Mouse (Mus musculus): ENCODE data around the gene Ppp1r15a. TPM values are rescaled to one million over a fixed set of nuclear protein-coding genes. Genes with fewer than 3 reads are reported as not detected.

Gene Ppp1r15a
- 15.9 and 19.8 TPM in 2 replicates for polyA plus RNA-seq (2012; rRNA removed)

DNA sequence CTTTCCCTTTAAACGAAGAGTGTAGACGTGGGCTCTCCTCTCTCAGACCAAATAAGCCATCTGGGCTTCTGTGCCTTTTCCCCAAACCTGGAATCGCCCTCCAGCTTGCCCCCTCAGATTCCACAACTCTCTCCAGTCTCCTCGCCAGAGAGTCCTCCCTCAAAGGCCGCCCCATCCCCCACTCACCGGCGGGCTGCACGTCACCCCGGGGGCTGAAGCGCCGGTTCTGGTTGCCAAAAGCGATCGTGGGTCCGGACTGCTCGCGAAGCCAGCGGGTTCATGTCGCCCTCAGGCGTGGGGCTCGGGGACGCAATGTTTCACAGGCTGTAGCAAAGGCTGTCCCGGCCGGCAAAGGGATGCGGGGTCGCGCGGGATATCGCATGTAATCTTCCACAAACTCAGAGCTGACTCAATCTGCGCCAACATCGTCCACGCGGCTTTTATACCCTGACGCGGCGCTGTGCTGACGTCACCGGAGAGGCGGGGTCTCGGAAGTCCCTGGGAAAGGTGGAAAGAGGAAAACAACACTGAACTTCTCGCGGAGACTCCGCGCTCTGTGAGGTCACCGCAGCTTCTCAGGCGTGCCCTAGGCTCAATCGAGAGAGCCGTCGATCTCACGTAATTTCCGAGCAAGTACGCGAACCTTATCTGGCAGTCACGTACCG is at the start of gene Ppp1r15a, which contains the start of gene Plekha4:
Gene Ppp1r15a (minus strand): TSS at position 460 of the 665 bp plus-strand sequence.
Gene Plekha4 (plus strand): TSS at position 522 of the 665 bp plus-strand sequence.

DNA sequence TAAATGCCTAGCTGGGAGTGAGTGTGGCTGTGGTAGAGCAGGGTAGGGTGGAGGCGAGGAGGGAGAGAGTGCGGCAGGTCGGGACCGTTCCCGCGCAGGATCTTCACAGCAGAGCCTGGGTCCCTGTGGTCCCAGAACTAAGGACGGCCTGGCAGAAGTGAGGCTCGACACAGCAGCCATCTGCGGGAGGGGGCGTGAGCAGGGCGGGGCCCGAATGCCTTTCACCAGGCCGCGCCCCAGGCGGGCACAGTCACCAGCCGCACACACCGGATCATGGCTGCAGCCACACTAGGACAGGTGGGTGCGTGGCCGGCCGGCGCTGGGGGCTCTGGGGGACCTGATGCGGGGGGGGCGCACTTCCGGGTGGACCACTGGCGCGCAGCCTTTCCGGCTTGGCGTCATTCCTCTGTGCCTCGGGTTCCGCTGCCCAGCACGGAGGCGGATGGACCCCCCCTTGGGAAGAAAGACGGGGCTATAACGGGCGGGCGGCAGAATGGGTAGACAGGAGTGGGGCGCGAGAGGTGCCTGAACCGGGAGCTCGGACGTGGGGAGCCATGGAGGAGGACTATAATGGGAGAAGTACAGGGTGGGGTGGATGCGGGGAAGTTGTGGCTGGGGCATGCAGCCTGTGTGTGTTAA is 44.2 kb upstream of the Ppp1r15a start, which contains the start of gene Bcat2:
Gene Bcat2 (plus strand): TSS at position 51 of the 639 bp plus-strand sequence.

DNA sequence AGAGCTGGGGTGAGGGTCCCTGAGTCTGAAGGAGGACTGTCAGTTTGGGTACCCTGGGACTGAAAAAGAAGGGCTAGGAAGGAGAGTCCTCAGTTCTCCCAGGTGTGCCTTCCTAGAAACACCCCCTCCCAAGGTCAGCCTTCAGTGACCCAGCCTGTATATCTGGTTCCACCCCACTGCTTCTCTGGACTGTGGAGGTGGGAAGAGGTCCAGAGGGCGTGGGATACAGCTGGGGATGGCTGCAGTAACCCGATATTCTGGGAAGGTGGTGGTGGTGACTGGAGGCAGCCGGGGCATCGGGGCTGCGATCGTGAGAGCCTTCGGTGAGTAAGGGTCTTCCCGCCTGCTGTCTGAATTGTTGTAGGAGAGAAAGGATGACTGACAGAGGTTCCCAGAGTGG is 28.7 kb upstream of the Ppp1r15a start, which contains the start of gene Hsd17b14:
Gene Hsd17b14 (plus strand): TSS at position 150 of the 400 bp plus-strand sequence.

DNA sequence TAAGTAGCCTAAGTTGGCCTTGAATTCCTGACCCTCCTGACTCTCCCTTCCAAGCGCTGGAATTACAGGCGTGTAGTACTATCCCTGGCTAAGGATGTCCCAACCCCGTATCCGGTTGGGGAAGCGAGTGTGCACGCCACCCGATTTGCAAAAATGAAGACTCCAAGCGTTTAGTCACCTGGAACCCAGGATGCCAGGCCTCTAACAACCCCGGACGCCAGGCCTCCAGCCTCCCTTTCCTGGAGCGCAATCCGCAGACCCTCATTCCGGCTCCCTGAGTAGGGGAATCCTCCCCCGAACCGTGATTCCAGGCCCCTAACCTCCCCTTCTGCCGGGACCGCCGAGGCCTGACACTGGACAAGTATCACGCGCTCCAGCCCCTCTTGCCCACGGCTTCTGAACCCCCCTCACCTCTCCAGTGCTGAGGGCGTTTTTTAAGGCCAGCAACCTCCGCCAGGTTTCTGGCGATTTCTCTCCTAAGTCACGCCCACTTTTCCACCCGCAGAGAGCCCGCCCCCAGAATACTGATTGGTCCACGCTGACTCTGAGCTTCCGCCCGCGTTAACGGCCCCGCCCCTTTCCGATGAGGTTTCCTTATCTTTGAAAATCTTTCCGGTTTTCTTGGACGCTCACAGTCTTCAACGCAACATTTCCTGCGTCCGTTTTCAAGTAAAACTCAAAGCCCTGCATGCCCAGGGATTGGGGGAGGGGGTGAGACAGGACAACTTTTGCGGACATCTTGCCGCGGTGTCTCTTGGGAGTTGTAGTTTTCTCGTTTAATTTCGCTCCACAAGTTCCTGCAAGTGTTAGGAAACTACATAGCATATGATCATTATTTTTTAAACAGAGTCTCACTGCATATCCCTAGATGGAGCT is 15.9 kb downstream of the Ppp1r15a start, which contains the start of gene Nucb1:
Gene Nucb1 (minus strand): TSS at position 495 of the 876 bp plus-strand sequence.

DNA sequence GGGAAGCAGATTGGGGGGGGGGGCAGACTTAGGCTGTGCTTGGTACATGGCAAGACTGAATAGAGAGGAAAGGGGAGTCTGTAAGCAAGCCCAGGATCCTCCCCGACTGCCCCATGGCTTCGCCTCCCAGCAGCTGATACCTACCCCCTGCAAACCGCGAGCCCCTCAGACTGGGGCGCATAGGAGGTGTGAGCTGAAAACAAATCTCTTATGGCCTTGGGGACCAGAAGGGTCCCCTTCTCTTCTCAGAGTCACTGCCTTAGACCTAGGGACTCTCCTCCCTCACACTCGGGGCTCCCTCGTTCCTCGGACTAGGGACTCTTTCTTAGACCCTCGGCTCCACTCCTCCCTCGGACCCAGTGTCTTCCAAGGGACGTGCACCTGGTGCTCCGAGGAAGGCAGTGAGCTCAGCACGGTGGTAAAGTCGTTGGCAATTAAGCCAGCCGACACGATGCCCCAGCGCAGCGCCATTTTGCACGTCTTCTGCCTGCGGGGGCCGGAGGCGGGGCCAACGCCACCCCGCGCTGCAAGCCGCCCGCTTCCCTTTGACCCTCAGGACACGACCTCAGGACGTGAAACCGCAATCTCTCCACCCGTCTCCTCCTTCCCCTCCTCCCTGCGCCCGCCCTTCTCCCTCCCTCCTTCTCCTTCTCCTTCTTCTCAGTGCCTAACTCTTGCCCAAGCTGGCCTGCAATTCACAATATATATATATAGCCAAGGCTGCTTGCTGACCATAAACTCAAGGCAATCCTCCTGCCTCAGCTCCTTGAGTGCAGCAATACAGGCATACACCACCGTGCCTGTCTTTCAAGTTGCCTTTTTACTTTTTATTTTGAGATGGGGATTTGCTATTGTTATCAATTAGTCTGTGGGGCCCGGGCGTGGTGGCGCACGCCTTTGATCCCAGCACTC is 37.5 kb downstream of the Ppp1r15a start, which contains the start of gene Dhdh:
Gene Dhdh (minus strand): TSS at position 513 of the 912 bp plus-strand sequence.

DNA sequence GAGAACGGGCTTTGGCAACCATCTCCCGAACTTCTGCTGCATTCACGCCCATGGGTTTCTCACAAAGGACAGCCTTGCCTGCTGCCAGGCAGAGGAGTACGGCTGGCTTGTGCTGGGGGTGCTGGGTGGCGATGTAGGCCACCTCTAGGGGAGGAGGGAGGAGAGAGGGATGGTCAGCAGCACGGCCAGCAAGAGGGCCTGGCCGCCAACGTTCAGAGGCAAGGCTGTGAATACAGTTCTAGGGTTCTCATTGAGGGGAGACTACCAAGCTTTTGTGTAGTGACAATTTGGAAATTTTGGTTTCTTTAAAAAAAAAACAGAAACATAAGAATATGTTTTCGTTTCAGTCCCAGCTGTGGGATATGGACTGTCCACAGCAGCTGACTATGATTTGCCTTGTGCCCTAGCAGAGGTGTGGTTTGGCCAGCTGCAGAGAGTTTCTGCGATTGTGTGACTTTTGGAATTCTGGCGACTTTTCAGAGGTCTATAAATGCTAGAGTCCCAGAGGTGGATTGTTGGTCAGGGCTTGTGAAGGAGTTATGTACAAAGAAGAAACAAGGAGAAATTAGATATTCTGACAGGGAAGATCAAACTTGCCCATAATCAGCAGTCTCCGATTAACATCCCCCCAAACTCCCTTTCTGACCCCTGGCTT is 39.2 kb downstream of the Ppp1r15a start, which contains the start of gene Gm45808:
Gene Gm45808 (minus strand): TSS at position 51 of the 655 bp plus-strand sequence.

DNA sequence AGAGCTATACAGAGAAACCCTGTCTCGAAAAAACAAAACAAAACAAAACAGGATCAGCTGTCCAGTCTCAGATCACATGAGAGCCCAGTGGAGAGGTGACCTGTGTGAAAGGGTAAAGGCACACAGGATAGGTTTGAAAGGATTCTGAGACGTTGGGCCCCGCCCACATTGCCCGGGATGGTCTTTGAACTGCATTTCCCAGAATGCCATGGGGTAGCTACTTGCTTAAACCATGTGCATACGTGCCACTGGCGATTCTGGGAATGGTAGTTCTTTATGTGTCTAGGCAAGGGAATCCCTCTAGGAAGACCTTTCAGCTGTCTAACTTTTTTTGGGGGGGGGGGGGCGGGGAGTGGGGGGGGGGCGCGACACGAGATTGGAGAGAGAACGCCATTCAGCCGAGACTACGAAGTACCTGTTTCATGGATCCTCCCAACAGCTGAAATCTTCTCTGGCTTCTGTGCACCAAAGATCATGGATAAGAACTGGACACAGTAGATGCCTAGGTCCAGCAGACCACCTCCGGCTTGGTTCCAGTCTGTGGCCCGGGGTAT is 44.6 kb downstream of the Ppp1r15a start, which contains the start of gene Tulp2:
Gene Tulp2 (plus strand): TSS at position 504 of the 554 bp plus-strand sequence.

Other genes starting within 250 kb of the Ppp1r15a start
- gene Slc6a21, start 248.8 kb downstream of the Ppp1r15a start, polyA plus RNA-seq (2012; rRNA removed): not detected in 2 replicates
- 16.8 and 23.9 TPM in 2 replicates for gene Trpm4, start 192.5 kb downstream of the Ppp1r15a start, polyA plus RNA-seq (2012; rRNA removed)
- 1.1 and 3.8 TPM in 2 replicates for gene Hrc, start 191.0 kb downstream of the Ppp1r15a start, polyA plus RNA-seq (2012; rRNA removed)
- 44.2 and 45.9 TPM in 2 replicates for gene Ppfia3, start 159.2 kb downstream of the Ppp1r15a start, polyA plus RNA-seq (2012; rRNA removed)
- gene Lin7b, start 155.7 kb downstream of the Ppp1r15a start, polyA plus RNA-seq (2012; rRNA removed): 14.4 and 15.8 TPM in 2 replicates
- gene Snrnp70, start 130.5 kb downstream of the Ppp1r15a start, polyA plus RNA-seq (2012; rRNA removed): 864 and 911 TPM in 2 replicates
- not detected in 2 replicates for gene Kcna7, start 120.6 kb downstream of the Ppp1r15a start, polyA plus RNA-seq (2012; rRNA removed)
- 0.10 and 0.91 TPM in 2 replicates for gene Ntf5, start 112.6 kb downstream of the Ppp1r15a start, polyA plus RNA-seq (2012; rRNA removed)
- 1.1 and 1.3 TPM in 2 replicates for gene Lhb, start 105.4 kb downstream of the Ppp1r15a start, polyA plus RNA-seq (2012; rRNA removed)
- 22.6 and 27.0 TPM in 2 replicates for gene Gys1, start 91.4 kb downstream of the Ppp1r15a start, polyA plus RNA-seq (2012; rRNA removed)
- 139 and 159 TPM in 2 replicates for gene Ruvbl2, start 88.2 kb downstream of the Ppp1r15a start, polyA plus RNA-seq (2012; rRNA removed)
- 1,642 and 1,691 TPM in 2 replicates for gene Ftl1, start 66.4 kb downstream of the Ppp1r15a start, polyA plus RNA-seq (2012; rRNA removed)
- gene Bax, start 59.4 kb downstream of the Ppp1r15a start, polyA plus RNA-seq (2012; rRNA removed): 196 and 200 TPM in 2 replicates
- 0.12 and 0.45 TPM in 2 replicates for gene Tulp2, start 44.4 kb downstream of the Ppp1r15a start, polyA plus RNA-seq (2012; rRNA removed)
- gene Gm45808, start 39.5 kb downstream of the Ppp1r15a start, polyA plus RNA-seq (2012; rRNA removed): 0.16 TPM in 1 of 2 replicates, not detected in the other
- 2.2 and 2.7 TPM in 2 replicates for gene Dhdh, start 37.5 kb downstream of the Ppp1r15a start, polyA plus RNA-seq (2012; rRNA removed)
- gene Nucb1, start 15.9 kb downstream of the Ppp1r15a start, polyA plus RNA-seq (2012; rRNA removed): 104 and 148 TPM in 2 replicates
- gene Plekha4, start 62 bp upstream of the Ppp1r15a start, polyA plus RNA-seq (2012; rRNA removed): 3.1 and 9.6 TPM in 2 replicates
- gene Hsd17b14, start 28.6 kb upstream of the Ppp1r15a start, polyA plus RNA-seq (2012; rRNA removed): 0.33 and 0.73 TPM in 2 replicates
- 31.0 and 38.8 TPM in 2 replicates for gene Bcat2, start 43.9 kb upstream of the Ppp1r15a start, polyA plus RNA-seq (2012; rRNA removed)
- gene Fgf21, start 89.2 kb upstream of the Ppp1r15a start, polyA plus RNA-seq (2012; rRNA removed): 0.23 TPM in 1 of 2 replicates, not detected in the other
- 0.02 and 0.43 TPM in 2 replicates for gene Fut1, start 91.0 kb upstream of the Ppp1r15a start, polyA plus RNA-seq (2012; rRNA removed)
- gene Izumo1, start 95.5 kb upstream of the Ppp1r15a start, polyA plus RNA-seq (2012; rRNA removed): 0.14 and 0.28 TPM in 2 replicates
- 12.3 and 14.3 TPM in 2 replicates for gene Rasip1, start 101.2 kb upstream of the Ppp1r15a start, polyA plus RNA-seq (2012; rRNA removed)
- gene Mamstr, start 113.7 kb upstream of the Ppp1r15a start, polyA plus RNA-seq (2012; rRNA removed): 3.5 and 7.4 TPM in 2 replicates
- gene Fut2, start 140.1 kb upstream of the Ppp1r15a start, polyA plus RNA-seq (2012; rRNA removed): 0.06 and 0.24 TPM in 2 replicates
- 2.0 and 3.1 TPM in 2 replicates for gene Ntn5, start 157.8 kb upstream of the Ppp1r15a start, polyA plus RNA-seq (2012; rRNA removed)
- 0.95 and 2.1 TPM in 2 replicates for gene Sec1, start 168.1 kb upstream of the Ppp1r15a start, polyA plus RNA-seq (2012; rRNA removed)
- gene Car11, start 173.6 kb upstream of the Ppp1r15a start, polyA plus RNA-seq (2012; rRNA removed): 92.3 and 104 TPM in 2 replicates
- 9.3 and 11.5 TPM in 2 replicates for gene Dbp, start 178.8 kb upstream of the Ppp1r15a start, polyA plus RNA-seq (2012; rRNA removed)
- 985 and 996 TPM in 2 replicates for gene Rpl18, start 189.2 kb upstream of the Ppp1r15a start, polyA plus RNA-seq (2012; rRNA removed)
- gene Sphk2, start 191.7 kb upstream of the Ppp1r15a start, polyA plus RNA-seq (2012; rRNA removed): 29.4 and 30.0 TPM in 2 replicates
- 0.60 and 0.77 TPM in 2 replicates for gene Fam83e, start 194.9 kb upstream of the Ppp1r15a start, polyA plus RNA-seq (2012; rRNA removed)
- gene Spaca4, start 199.5 kb upstream of the Ppp1r15a start, polyA plus RNA-seq (2012; rRNA removed): not detected in 2 replicates